16 mouse cellular contexts compared by ENCODE assay signal in genomic region chr4:126511013-126511412, GRCm38 (mm10).
"Had no signal": no experiment of that assay in that cellular context is flagged by ENCODE, and none has a peak within 500 bp of the region (broad histone marks: within the 10 kb centered on the region; RNA-seq: fewer than 3 reads in every experiment).

No protein-coding gene starts in this region.

- H3K9ac ChIP-seq: liver, embryonic 13.5 days; liver, embryonic 15.5 days; liver, postnatal 0 days; midbrain, embryonic 13.5 days; midbrain, embryonic 15.5 days; neural tube, embryonic 12.5 days; stomach, embryonic 15.5 days had no signal

- H3K27me3 ChIP-seq: liver, embryonic 13.5 days; liver, embryonic 15.5 days; midbrain, embryonic 13.5 days; midbrain, embryonic 15.5 days; neural tube, embryonic 12.5 days; stomach, embryonic 15.5 days had no signal

- H3K27ac ChIP-seq: liver, embryonic 13.5 days; liver, embryonic 15.5 days; macrophage; midbrain, embryonic 13.5 days; midbrain, embryonic 15.5 days; neural tube, embryonic 12.5 days; stomach, embryonic 15.5 days; stomach, postnatal 0 days had no signal

- DNase-seq: liver, embryonic 13.5 days; liver, postnatal 0 days; right cerebral cortex, postnatal 14 days; thymus, adult 2 months; thymus, postnatal 25 days; thymus, postnatal 4 days had no signal

- ATAC-seq: liver, postnatal 0 days; midbrain, embryonic 13.5 days; midbrain, embryonic 15.5 days had no signal

- H3K4me1 ChIP-seq: liver, embryonic 15.5 days; megakaryocyte, embryonic 14.5 days; midbrain, embryonic 13.5 days; midbrain, embryonic 15.5 days; neural tube, embryonic 12.5 days; stomach, embryonic 15.5 days had no signal

- H3K4me3 ChIP-seq: liver, embryonic 13.5 days; liver, embryonic 15.5 days; megakaryocyte, embryonic 14.5 days; midbrain, embryonic 13.5 days; midbrain, embryonic 15.5 days; neural tube, embryonic 12.5 days; stomach, embryonic 15.5 days had no signal

- H3K4me2 ChIP-seq: liver, embryonic 11.5 days; liver, embryonic 13.5 days; liver, embryonic 15.5 days; midbrain, embryonic 11.5 days; midbrain, embryonic 13.5 days; midbrain, embryonic 15.5 days; neural tube, embryonic 12.5 days; stomach, embryonic 15.5 days had no signal

- H3K9me3 ChIP-seq: liver, embryonic 13.5 days; liver, embryonic 15.5 days; megakaryocyte, embryonic 14.5 days; midbrain, embryonic 13.5 days; midbrain, embryonic 15.5 days; neural tube, embryonic 12.5 days; stomach, embryonic 15.5 days had no signal

- H3K36me3 ChIP-seq: liver, embryonic 13.5 days; liver, embryonic 15.5 days; stomach, embryonic 15.5 days had no signal
